Mouse (Mus musculus): ENCODE results near the gene Dennd1b. TPM values are rescaled to one million over a fixed set of nuclear protein-coding genes. Genes with fewer than 3 reads are reported as not detected.

Gene Dennd1b
- total and polyA plus RNA-seq, 3 experiments: 8.0 to 8.9 (median 8.0) TPM

- Histone ChIP-seq H3K79me2 (replicated peaks; ENCODE audit: control insufficient read depth, extremely low read depth, insufficient read depth, poor library complexity, severe bottlenecking) (peaks cover 12% of the 10 kb centered on the region), H3K27me3 (replicated peaks) (no peaks in the 10 kb centered on the region), H3K27ac (ENCODE audit: insufficient read depth, low read depth) (no peak overlapping the region), H3K36me3 (replicated peaks in 1 of 2; ENCODE audit: control insufficient read depth in 1 of 2, insufficient read depth in 1 of 2, low read length in 1 of 2) (peaks cover 0 to 28% of the 10 kb centered on the region in 2 experiments), H3K4me3 (replicated peaks in 1 of 3; ENCODE audit: low read depth in 2 of 3, low read length in 2 of 3, poor library complexity in 1 of 3) (peak overlapping the region; percentile 20 to 38 (median 38)), H3K4me1 (ENCODE audit: control insufficient read depth in 1 of 2, insufficient read depth in 2 of 2) (peaks cover 0 to 35% of the 10 kb centered on the region in 2 experiments; a peak in 3 of 4 replicates), H3K9ac (ENCODE audit: insufficient read depth, low read depth) (no peak overlapping the region), H3K9me3 (replicated peaks; ENCODE audit: low read length) (peaks cover 1% of the 10 kb centered on the region), H3K4me2 (ENCODE audit: insufficient read depth, low read depth, poor library complexity, severe bottlenecking) (no peak overlapping the region)
- TF ChIP-seq RCOR1 (conservative IDR thresholded peaks at IDR 0.05; ENCODE audit: low read depth, low read length): no peak
- no peak for TF ChIP-seq CHD1 (IDR thresholded peaks at IDR 0.05; ENCODE audit: low read depth, low read length)
- no peak for TF ChIP-seq E2F4 (IDR thresholded peaks at IDR 0.05; ENCODE audit: insufficient replicate concordance, low read depth, low read length)
- in situ Hi-C loops (cut with MboI; ENCODE audit: low pct_ligation_motif_present, low pct_unique_long_range_greater_than_20kb, low sequenced_read_pairs): no loop called here
- dilution Hi-C loops (cut with MboI; ENCODE audit: extremely low pct_ligation_motif_present, extremely low pct_unique_long_range_greater_than_20kb, low sequenced_read_pairs): no loop called here
- peak; percentile 42 for DNase-seq (ENCODE audit: extremely low read depth)
These were observed 19.0 kb downstream of the Dennd1b start for GRCm38 (mm10) chr1:138982203-138982602.

GRCm38 (mm10) chr1:138982611-138983010, 19.4 kb downstream of the Dennd1b start:
- in situ Hi-C loops (cut with MboI; ENCODE audit: low pct_ligation_motif_present, low pct_unique_long_range_greater_than_20kb, low sequenced_read_pairs): no loop called here
- dilution Hi-C loops (cut with MboI; ENCODE audit: extremely low pct_ligation_motif_present, extremely low pct_unique_long_range_greater_than_20kb, low sequenced_read_pairs): no loop called here
- Histone ChIP-seq H3K4me1 (ENCODE audit: control insufficient read depth in 1 of 2, insufficient read depth in 2 of 2) (peaks cover 0 to 31% of the 10 kb centered on the region in 2 experiments; a peak in 3 of 4 replicates), H3K27me3 (replicated peaks) (no peaks in the 10 kb centered on the region), H3K4me3 (replicated peaks in 1 of 3; ENCODE audit: low read depth in 2 of 3, low read length in 2 of 3, poor library complexity in 1 of 3) (peak overlapping the region; percentile 20 to 38 (median 38)), H3K36me3 (replicated peaks in 1 of 2; ENCODE audit: control insufficient read depth in 1 of 2, insufficient read depth in 1 of 2, low read length in 1 of 2) (peaks cover 0 to 30% of the 10 kb centered on the region in 2 experiments), H3K4me2 (ENCODE audit: insufficient read depth, low read depth, poor library complexity, severe bottlenecking) (no peak overlapping the region), H3K9me3 (replicated peaks; ENCODE audit: low read length) (peaks cover 3% of the 10 kb centered on the region), H3K79me2 (replicated peaks; ENCODE audit: control insufficient read depth, extremely low read depth, insufficient read depth, poor library complexity, severe bottlenecking) (peaks cover 8% of the 10 kb centered on the region), H3K27ac (ENCODE audit: insufficient read depth, low read depth) (no peak overlapping the region), H3K9ac (ENCODE audit: insufficient read depth, low read depth) (no peak overlapping the region)
- DNase-seq (ENCODE audit: extremely low read depth): no peak
- TF ChIP-seq IRF4 (IDR thresholded peaks at IDR 0.05; ENCODE audit: low read depth, low read length) (no peak), TBP (conservative IDR thresholded peaks at IDR 0.05; ENCODE audit: low read depth, low read length) (no peak), NRF1 (IDR thresholded peaks at IDR 0.05; ENCODE audit: low read depth, low read length) (no peak), EP300 (IDR thresholded peaks at IDR 0.05; ENCODE audit: low read length) (no peak), E2F4 (IDR thresholded peaks at IDR 0.05; ENCODE audit: insufficient replicate concordance, low read depth, low read length) (no peak), JUN (IDR thresholded peaks at IDR 0.05; ENCODE audit: insufficient read depth, low read depth, low read length) (no peak), CHD1 (IDR thresholded peaks at IDR 0.05; ENCODE audit: low read depth, low read length) (no peak), CTCF (conservative IDR thresholded peaks at IDR 0.05 in 1 of 2, IDR thresholded peaks at IDR 0.05 in 1 of 2; ENCODE audit: low read depth in 2 of 2, low read length in 2 of 2) (no peak), MAFK (IDR thresholded peaks at IDR 0.05; ENCODE audit: insufficient replicate concordance, low read length) (no peak), ETS1 (conservative IDR thresholded peaks at IDR 0.05; ENCODE audit: low read depth, low read length) (no peak), MXI1 (IDR thresholded peaks at IDR 0.05; ENCODE audit: low read depth, low read length) (no peak), MAX (IDR thresholded peaks at IDR 0.05; ENCODE audit: low read length) (no peak), ELF1 (IDR thresholded peaks at IDR 0.05; ENCODE audit: low read depth, low read length) (no peak), USF1 (IDR thresholded peaks at IDR 0.05; ENCODE audit: low read depth, low read length) (no peak), MYC (IDR thresholded peaks at IDR 0.05; ENCODE audit: low read depth, low read length) (no peak), POLR2A (IDR thresholded peaks at IDR 0.05; ENCODE audit: low read depth, low read length) (no peak), RCOR1 (conservative IDR thresholded peaks at IDR 0.05; ENCODE audit: low read depth, low read length) (no peak)
